ENCODE assay signal across 7 mouse cellular contexts in the genomic region with DNA sequence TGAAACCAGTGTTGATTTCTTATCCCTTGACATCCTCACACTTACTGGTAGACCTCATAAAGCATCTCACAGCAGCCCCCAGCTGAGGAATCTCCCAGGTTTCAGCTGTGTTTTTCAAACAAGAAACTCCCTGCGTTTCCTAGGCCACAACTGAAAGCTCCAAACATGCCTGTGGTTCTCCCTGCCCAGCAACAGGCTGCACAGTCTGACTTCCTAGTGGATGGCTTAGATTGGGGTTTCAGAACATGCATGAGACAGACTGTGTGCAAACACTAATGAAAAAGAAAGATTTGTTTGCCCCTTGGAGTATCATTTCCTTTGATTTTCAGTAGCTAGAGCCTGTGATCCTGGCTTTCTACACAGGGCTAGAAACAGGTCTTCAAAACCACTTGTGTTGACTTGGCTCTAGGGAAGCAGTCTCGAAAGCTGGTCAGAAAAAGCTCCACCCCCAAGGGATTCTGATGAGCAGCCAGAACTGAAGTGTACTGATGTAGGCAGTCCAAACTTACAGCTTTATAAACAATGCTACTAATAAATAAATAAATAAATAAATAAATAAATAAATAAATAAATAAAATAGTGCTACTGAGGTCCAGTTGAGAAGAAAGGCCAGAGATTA. TPM values are rescaled to one million over a fixed set of nuclear protein-coding genes. Genes with fewer than 3 reads are reported as not detected.
A peak's percentile ranks its signal among the peaks of the same experiment; 100 is the strongest.
DNase-seq lines count a peak whose midpoint lies in the region; ATAC-seq lines count a peak whose summit lies in the region.

TSS of gene Tm4sf1 (minus strand) at position 68 of the 619 bp plus-strand sequence.

- ATAC-seq in hindbrain, embryonic 14.5 days (ENCODE audit: low FRiP score) = 0 out of 2 replicates have a peak, but pooled peaks have one; percentile 62
- ATAC-seq in midbrain, embryonic 12.5 days (ENCODE audit: low FRiP score, low read depth) = no peak

- H3K9ac ChIP-seq in hindbrain, embryonic 14.5 days = no peak within 1 kb of the TSS
- no peak within 1 kb of the TSS for H3K9ac ChIP-seq in midbrain, embryonic 12.5 days (replicated peaks)

- H3K36me3 ChIP-seq in hindbrain, embryonic 14.5 days (replicated peaks; ENCODE audit: control insufficient read depth, insufficient read depth) = no peaks in the 10 kb centered on the region
- H3K36me3 ChIP-seq in midbrain, embryonic 12.5 days = no peaks in the 10 kb centered on the region

- H3K27ac ChIP-seq in hindbrain, embryonic 14.5 days = no peak within 1 kb of the TSS
- no peak within 1 kb of the TSS for H3K27ac ChIP-seq in midbrain, embryonic 12.5 days (replicated peaks)

- H3K4me2 ChIP-seq in hindbrain, embryonic 14.5 days (replicated peaks) = no peak within 1 kb of the TSS
- no peak within 1 kb of the TSS for H3K4me2 ChIP-seq in midbrain, embryonic 12.5 days (replicated peaks)

- no peaks in the 10 kb centered on the region for H3K27me3 ChIP-seq in hindbrain, embryonic 14.5 days (ENCODE audit: control insufficient read depth, insufficient read depth, low read length)
- H3K27me3 ChIP-seq in midbrain, embryonic 12.5 days = no peaks in the 10 kb centered on the region

- H3K9me3 ChIP-seq in hindbrain, embryonic 14.5 days (ENCODE audit: control insufficient read depth, low read length) = no peaks in the 10 kb centered on the region
- H3K9me3 ChIP-seq in midbrain, embryonic 12.5 days = no peaks in the 10 kb centered on the region

- DNase-seq in thymus, postnatal 0 days (ENCODE audit: low spot score) = no peak
- no peak for DNase-seq in thymus, postnatal 25 days
- no peak for DNase-seq in gastrocnemius, adult 8-10 months (ENCODE audit: low spot score in 2 of 2)
- DNase-seq in hindbrain, embryonic 14.5 days (ENCODE audit: low spot score) = no peak
- no peak for DNase-seq in embryo, embryonic 10.5 days (ENCODE audit: low spot score)
- DNase-seq in spleen, adult 18-20 months = no peak

- no peaks in the 10 kb centered on the region for H3K4me1 ChIP-seq in hindbrain, embryonic 14.5 days (replicated peaks; ENCODE audit: control insufficient read depth, insufficient read depth, low read length)
- H3K4me1 ChIP-seq in midbrain, embryonic 12.5 days = no peaks in the 10 kb centered on the region

- 58% methylated on average over 2 of the region's 2 CpGs for WGBS in hindbrain, embryonic 14.5 days
- WGBS in midbrain, embryonic 12.5 days = 54% methylated on average over 2 of the region's 2 CpGs

- no peak within 1 kb of the TSS for H3K4me3 ChIP-seq in hindbrain, embryonic 14.5 days (replicated peaks; ENCODE audit: low read length)
- no peak within 1 kb of the TSS for H3K4me3 ChIP-seq in midbrain, embryonic 12.5 days

RNA-seq across cellular contexts. Expression of gene Tm4sf1, which starts in this region (rescaled TPM):
- 35.6 and 41.2 TPM in 2 replicates for polyA plus RNA-seq in thymus, postnatal 0 days (2015; fragmentation: Nextera tagmentation; extraction: Ambion mirVana)
- 10 to 100 TPM; 18.0 to 23.3 (median 19.3) TPM for total RNA-seq in gastrocnemius, adult 8-10 months (2022)
- polyA plus RNA-seq in hindbrain, embryonic 14.5 days (2014; fragmentation: Nextera tagmentation; extraction: Ambion mirVana) = 30.8 and 38.6 TPM in 2 replicates
- polyA plus RNA-seq in midbrain, embryonic 12.5 days (2016; fragmentation: Nextera tagmentation; extraction: Ambion mirVana) = 24.0 and 35.0 TPM in 2 replicates
